Mouse (Mus musculus) midbrain, embryonic 13.5 days (tissue): ENCODE results near the gene Sox15. TPM values are rescaled to one million over a fixed set of nuclear protein-coding genes. Genes with fewer than 3 reads are reported as not detected.
"Not testable (repeated sequence)": the region's sequence is repeated elsewhere in the genome, so short reads cannot be mapped to it uniquely, and the experiment has no call there.

Source experiments
- ATAC-seq: fragments of 200-750 bp; cut with Nextera tagmentation; 2 replicates; pipeline ENCODE4 v1.8.0; 2017; ENCODE audit warnings: mild to moderate bottlenecking, moderate TSS enrichment, moderate library complexity
- H3K27ac ChIP-seq: fragments of 300-500 bp; sonication (generic); 2 replicates; pipeline ENCODE4 v1.5.1; 2015; ENCODE audit warnings: inconsistent platforms, mild to moderate bottlenecking, moderate library complexity
- H3K27me3 ChIP-seq: fragments of 300-500 bp; sonication (generic); 2 replicates; pipeline ENCODE4 v1.6.1; 2015; ENCODE audit warnings: mild to moderate bottlenecking, inconsistent platforms
- H3K36me3 ChIP-seq: fragments of 300-500 bp; sonication (generic); 2 replicates; pipeline ENCODE4 v1.6.1; 2015; ENCODE audit warnings: mild to moderate bottlenecking, inconsistent platforms
- H3K4me1 ChIP-seq: fragments of 300-500 bp; sonication (generic); replicated peaks from 2 replicates; pipeline ENCODE4 v1.6.1; 2015; ENCODE audit warnings: inconsistent platforms
- H3K4me2 ChIP-seq: fragments of 300-500 bp; sonication (generic); replicated peaks from 2 replicates; pipeline ENCODE4 v1.6.1; 2015; ENCODE audit warnings: moderate library complexity, mild to moderate bottlenecking, inconsistent platforms
- H3K4me3 ChIP-seq: fragments of 300-500 bp; sonication (generic); replicated peaks from 2 replicates; pipeline ENCODE4 v1.5.1; 2015; ENCODE audit warnings: mild to moderate bottlenecking, inconsistent platforms
- H3K9ac ChIP-seq: fragments of 300-500 bp; sonication (generic); replicated peaks from 2 replicates; pipeline ENCODE4 v1.6.1; 2015; ENCODE audit warnings: mild to moderate bottlenecking, inconsistent platforms
- H3K9me3 ChIP-seq: fragments of 300-500 bp; sonication (generic); 2 replicates; pipeline ENCODE4 v1.6.1; 2016; ENCODE audit warnings: mild to moderate bottlenecking, inconsistent platforms
- WGBS: fragments of 180-500 bp; shearing (Covaris S2); methylation state at CpG from one replicate; pipeline ENCODE4 v1.1.7; 2015; 5-methylcytosine and 5-hydroxymethylcytosine counted together
- polyA plus RNA-seq: library from polyadenylated mRNA; unstranded; fragments of >200 nt; fragmentation: Nextera tagmentation; extraction: Ambion mirVana; gene quantifications from 2 replicates; pipeline ENCODE4 v1.2.1, GENCODE M21; 2015

The Sox15 gene
- polyA plus RNA-seq, 1 experiment from 2014 or later, result 0.31 TPM

DNA sequence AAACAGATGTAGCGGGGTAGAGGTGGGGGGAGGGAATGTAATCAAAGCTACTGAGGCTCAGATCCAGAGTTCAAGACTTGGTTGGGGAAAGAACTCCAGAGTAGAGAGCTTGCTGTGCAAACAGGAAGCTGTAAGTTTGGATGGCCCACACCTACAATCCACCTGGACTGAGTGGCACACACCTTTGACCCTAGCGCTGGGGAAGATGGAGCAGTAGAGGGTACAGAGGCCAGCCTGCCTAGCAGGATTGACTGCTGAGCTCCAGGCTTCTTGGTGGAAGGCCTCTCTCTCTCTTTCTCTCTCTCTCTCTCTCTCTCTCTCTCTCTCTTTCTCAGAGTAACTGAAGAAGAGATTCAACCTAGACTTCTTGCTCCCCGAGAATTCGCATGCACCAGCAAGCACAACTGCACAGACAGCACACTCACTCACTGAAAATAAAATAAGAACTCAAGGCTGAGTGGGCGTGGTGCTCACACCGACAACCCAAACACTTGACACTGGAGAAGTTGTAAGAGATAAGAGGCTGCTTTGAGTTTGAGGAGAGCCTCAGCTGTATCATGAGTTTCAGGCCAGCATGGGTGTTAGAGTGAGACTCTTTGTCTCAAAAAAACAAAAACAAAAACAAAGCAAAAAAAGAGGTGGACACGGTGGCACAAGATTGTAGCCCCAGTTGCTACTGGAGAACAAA is 34.6 kb upstream of the Sox15 start:
- Histone ChIP-seq H3K27ac (no peak overlapping the region), H3K4me1 (peaks cover 18% of the 10 kb centered on the region), H3K27me3 (no peaks in the 10 kb centered on the region), H3K4me2 (no peak overlapping the region), H3K9me3 (no peaks in the 10 kb centered on the region), H3K9ac (no peak overlapping the region), H3K36me3 (no peaks in the 10 kb centered on the region), H3K4me3 (no peak overlapping the region)
- ATAC-seq, result no peak
- 80% methylated on average over 7 of the region's 7 CpGs for WGBS

DNA sequence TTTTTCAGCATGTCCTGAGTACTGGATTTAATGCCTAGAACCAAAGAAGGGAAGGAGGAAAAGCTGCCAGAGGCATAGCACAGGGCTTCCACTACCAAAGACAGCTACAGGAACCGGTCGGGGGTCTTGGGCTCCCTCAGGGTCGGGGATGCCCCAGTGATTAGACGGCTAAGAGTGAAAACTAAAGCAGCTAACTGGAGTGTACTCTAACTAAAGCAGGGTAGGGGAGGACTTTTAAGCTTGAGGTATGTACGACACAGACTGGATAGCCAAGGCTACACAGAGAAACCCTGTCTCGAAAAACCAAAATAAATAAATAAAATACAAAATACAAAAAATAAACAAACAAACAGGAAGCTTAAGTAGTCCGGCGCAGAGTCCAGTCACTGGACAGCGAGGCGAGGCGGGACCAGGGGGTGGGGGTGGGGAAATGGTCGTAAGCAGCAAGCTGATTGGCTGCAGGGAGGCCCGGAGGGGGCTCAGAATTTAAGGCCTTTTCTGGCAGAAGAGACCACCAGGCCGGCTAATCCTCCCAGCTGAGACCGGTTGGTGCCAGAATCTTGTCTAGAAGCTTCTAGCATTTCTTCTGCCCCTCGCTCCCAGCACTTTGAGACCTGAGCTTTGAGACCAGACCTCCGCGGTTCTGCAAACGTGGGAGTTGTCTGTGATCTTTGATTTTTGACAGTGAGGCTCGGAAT is 33.4 kb upstream of the Sox15 start, which contains the start of gene Sat2:
Gene Sat2, plus strand, starts transcription at position 454 of the 698 bp plus-strand sequence.
- H3K4me2 ChIP-seq, result peak within 1 kb of the TSS; percentile 72
- ATAC-seq, result peak; percentile 88
- H3K36me3 ChIP-seq, result no peaks in the 10 kb centered on the region
- peak within 1 kb of the TSS; percentile 81 for H3K27ac ChIP-seq
- no peaks in the 10 kb centered on the region for H3K9me3 ChIP-seq
- WGBS, result under 1% methylated on average over 20 of the region's 20 CpGs
- H3K9ac ChIP-seq, result peak within 1 kb of the TSS; percentile 73
- peak within 1 kb of the TSS; percentile 51 for H3K4me3 ChIP-seq
- H3K4me1 ChIP-seq, result peaks cover 18% of the 10 kb centered on the region
- H3K27me3 ChIP-seq, result no peaks in the 10 kb centered on the region

DNA sequence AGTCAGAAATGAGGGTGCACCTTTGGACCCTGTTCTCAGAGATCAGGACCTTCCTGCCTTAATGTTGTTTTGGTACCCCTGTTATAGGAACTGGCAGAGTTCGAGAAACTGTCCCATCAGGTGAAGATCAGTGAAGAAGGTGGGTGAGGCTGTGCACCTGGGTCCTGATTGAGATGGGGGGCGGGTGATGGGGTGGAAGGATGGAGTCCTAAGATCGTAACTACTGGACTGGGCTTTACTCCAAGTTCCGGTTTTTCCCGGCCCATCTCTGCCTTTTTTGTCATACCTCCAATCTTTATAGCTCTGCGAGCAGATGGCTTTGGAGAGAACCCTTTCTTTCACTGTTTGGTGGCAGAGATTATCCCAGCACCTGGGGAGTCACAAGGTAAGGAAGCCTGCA is 32.7 kb upstream of the Sox15 start:
- Histone ChIP-seq H3K36me3 (no peaks in the 10 kb centered on the region), H3K4me1 (peaks cover 18% of the 10 kb centered on the region), H3K27ac (peak overlapping the region; percentile 81), H3K4me3 (peak overlapping the region; percentile 51), H3K9me3 (no peaks in the 10 kb centered on the region), H3K27me3 (no peaks in the 10 kb centered on the region), H3K4me2 (peak overlapping the region; percentile 72), H3K9ac (peak overlapping the region; percentile 73)
- ATAC-seq, result peak; percentile 31
- 44% methylated on average over 6 of the region's 6 CpGs for WGBS

DNA sequence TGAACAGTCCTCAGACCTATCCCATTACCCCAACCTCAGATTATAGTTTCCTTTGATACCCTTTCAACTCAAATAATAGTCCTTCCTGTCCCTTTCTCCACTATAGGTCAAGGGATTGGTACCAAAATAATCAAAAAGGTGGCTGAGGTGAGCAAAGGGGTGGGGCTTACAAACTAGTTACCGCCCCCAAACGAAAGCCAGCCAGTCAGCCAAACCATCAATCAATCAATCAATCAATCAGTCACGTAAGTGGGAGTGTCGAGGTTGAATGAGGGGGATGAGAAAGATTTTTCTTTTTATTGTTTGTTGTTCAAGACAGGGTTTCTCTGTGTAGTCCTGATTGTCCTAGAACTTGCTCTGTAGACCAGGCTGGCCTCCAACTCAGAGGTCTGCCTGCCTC is 32.1 kb upstream of the Sox15 start:
- Histone ChIP-seq H3K36me3 (no peaks in the 10 kb centered on the region), H3K9ac (peak overlapping the region; percentile 73), H3K4me1 (peaks cover 18% of the 10 kb centered on the region), H3K4me3 (peak overlapping the region; percentile 51; the same call in 1 of the 2 replicates), H3K4me2 (peak overlapping the region; percentile 72), H3K27me3 (no peaks in the 10 kb centered on the region), H3K27ac (no peak overlapping the region), H3K9me3 (no peaks in the 10 kb centered on the region)
- ATAC-seq, result no peak
- 77% methylated on average over 4 of the region's 4 CpGs for WGBS

DNA sequence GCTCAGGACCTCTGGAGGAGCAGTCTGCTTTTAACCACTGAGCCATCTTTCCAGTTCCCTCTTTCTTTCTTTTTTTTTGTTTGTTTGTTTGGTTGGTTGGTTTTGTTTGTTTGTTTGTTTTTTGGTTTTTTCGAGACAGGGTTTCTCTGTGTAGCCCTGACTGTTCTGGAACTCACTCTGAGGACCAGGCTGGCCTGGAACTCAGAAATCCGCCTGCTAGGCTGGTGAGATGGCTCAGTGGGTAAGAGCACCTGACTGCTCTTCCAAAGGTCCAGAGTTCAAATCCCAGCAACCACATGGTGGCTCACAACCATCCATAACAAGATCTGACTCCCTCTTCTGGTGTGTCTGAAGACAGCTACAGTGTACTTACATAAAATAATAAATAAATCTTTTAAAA is 30.8 kb upstream of the Sox15 start:
- not testable (repeated sequence) for H3K4me3 ChIP-seq, ATAC-seq, H3K9me3 ChIP-seq, H3K27me3 ChIP-seq, H3K27ac ChIP-seq, H3K4me2 ChIP-seq, H3K36me3 ChIP-seq, H3K9ac ChIP-seq
- peaks cover 18% of the 10 kb centered on the region for H3K4me1 ChIP-seq
- WGBS, result 89% methylated on average over 2 of the region's 2 CpGs

DNA sequence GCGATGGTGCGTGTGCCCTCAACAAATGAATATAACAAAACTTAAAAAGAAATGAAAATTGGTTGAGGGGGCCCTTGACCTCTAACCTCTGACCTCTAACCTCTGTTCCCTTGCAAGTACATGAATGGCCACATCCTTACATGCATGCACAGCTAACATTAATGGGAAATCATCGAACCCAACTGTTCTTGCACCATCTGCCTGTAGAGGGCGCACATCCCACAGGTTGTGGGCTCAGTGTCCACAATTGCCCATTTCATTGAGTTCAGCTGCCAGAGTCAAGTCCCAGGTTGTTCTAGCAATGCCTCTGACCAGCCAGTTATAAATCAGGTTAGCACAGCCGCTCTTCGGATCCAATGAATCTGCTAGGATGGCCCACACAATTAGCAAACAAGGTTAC is 26.8 kb upstream of the Sox15 start:
- no peak for ATAC-seq
- Histone ChIP-seq H3K27me3 (no peaks in the 10 kb centered on the region), H3K4me1 (peaks cover 6% of the 10 kb centered on the region; the same call in 1 of the 2 replicates), H3K36me3 (no peaks in the 10 kb centered on the region), H3K27ac (no peak overlapping the region), H3K9ac (no peak overlapping the region), H3K4me3 (no peak overlapping the region), H3K4me2 (no peak overlapping the region), H3K9me3 (no peaks in the 10 kb centered on the region)
- 37% methylated on average over 6 of the region's 6 CpGs for WGBS

DNA sequence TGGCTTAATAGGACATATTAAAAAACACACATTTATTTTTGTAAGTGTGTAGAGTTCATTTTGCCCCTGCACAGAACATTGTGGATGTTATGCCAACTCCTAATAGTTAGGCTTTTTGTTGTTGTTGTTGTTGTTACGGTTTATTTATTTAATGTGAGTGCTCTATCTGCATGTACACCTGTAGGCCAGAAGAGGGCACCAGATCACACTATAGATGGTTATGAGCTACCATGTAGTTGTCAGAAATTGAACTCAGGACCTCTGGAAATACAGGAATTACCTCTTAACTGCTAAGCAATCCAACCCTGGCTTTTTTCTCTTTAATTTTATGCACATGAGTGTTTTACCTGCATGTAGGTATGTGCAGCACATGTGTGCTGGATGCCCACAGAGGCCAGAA is 25.3 kb upstream of the Sox15 start:
- H3K27me3 ChIP-seq, result no peaks in the 10 kb centered on the region
- H3K4me2 ChIP-seq, result no peak overlapping the region
- no peak for ATAC-seq
- no peak overlapping the region for H3K27ac ChIP-seq
- peaks cover 17% of the 10 kb centered on the region for H3K4me1 ChIP-seq
- H3K9me3 ChIP-seq, result no peaks in the 10 kb centered on the region
- no peak overlapping the region for H3K9ac ChIP-seq
- H3K36me3 ChIP-seq, result no peaks in the 10 kb centered on the region
- H3K4me3 ChIP-seq, result no peak overlapping the region
- 63% methylated on average over 1 of the region's 1 CpGs for WGBS

DNA sequence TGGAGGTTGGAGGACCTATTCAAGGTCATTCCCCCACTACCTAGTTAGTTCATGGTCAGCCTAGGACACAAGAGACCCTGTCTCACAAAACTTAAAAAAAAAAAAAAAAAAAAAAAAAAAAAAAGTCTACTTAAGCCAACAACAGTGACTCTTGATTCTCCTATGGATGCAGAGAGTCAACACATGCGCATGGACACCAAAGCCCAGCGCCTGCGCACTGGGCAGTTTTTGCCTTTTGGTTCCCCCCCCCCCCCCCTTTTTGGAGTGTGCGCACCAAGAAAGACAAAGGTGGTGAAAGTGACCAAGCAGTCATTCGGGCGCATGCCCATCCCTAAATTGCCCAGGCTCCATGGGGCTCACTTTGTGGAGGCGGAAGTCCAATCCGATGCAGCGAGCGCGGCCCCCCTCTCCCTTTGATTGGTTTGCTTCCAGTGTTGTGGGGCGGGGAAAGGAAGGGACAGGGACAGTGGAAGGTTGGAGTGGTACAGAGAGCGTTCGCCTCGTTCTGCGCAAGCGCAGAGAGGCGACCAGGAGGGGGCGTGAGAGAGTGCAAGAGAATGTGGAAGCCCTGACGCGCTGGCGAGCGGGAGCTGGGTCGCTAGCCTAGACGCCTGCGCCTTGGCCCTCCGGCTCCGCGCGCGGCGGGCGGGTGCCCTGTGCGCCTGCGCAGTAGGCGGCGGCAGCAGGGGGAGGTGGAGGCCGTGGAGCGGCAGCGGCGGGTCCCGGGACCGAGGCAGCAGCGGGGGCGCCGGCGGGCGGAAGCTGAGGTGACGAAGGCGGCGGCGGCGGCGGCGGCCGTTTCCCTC is 22.6 kb upstream of the Sox15 start, which contains the start of gene Fxr2:
Gene Fxr2, plus strand, starts transcription at position 707 of the 806 bp plus-strand sequence.
- under 1% methylated on average over 31 of the region's 56 CpGs for WGBS
- peak; percentile 99 for ATAC-seq

DNA sequence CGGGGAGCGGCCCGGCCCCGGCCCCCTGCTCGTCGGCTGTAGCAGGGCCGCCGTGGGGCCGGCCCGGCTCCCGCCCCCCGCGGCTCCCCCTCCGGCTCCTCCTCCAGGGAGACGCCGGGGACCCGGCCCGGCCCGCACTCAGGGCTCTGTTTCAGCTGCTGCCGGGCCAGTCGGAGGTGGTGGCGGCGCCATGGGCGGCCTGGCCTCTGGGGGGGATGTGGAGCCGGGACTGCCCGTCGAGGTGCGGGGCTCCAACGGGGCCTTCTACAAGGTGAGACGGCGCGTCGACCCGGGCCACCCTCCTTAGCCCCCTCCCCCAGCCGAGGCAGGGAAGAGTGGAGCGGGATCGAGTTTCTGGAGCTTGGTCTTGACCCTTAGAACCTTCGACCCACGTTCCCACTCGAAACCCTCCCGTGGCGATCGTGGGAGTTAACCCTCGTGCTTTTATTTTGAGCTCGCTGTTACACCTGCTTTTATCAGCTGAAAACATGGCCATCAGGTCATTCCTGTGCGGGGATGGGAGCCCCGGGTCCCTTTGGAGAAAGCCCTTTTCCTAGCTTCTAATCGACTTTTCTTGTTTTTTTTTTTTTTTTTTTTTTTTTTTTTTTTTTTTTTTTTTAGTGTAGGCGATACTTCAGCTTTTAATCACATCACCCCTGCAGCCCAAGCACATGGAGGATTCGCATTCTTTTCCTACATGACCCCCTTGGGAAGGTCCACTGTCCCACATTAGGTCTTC is 21.8 kb upstream of the Sox15 start:
- Histone ChIP-seq H3K4me3 (peak overlapping the region; percentile 99), H3K9ac (peak overlapping the region; percentile 99), H3K4me2 (peak overlapping the region; percentile 86), H3K4me1 (peaks cover 38% of the 10 kb centered on the region), H3K27me3 (no peaks in the 10 kb centered on the region), H3K27ac (peak overlapping the region; percentile 96), H3K36me3 (peaks cover 7% of the 10 kb centered on the region), H3K9me3 (no peaks in the 10 kb centered on the region)
- WGBS, result under 1% methylated on average over 50 of the region's 50 CpGs
- peak; percentile 68 for ATAC-seq

More for the DNA sequence above, 22.6 kb upstream of the Sox15 start, which contains the start of gene Fxr2:
- peaks cover 38% of the 10 kb centered on the region for H3K4me1 ChIP-seq
- no peaks in the 10 kb centered on the region for H3K27me3 ChIP-seq
- H3K36me3 ChIP-seq, result peaks cover 4% of the 10 kb centered on the region
- H3K4me3 ChIP-seq, result peak within 1 kb of the TSS; percentile 99
- H3K9me3 ChIP-seq, result no peaks in the 10 kb centered on the region
- H3K9ac ChIP-seq, result peak within 1 kb of the TSS; percentile 99
- peak within 1 kb of the TSS; percentile 96 for H3K27ac ChIP-seq
- peak within 1 kb of the TSS; percentile 86 for H3K4me2 ChIP-seq

DNA sequence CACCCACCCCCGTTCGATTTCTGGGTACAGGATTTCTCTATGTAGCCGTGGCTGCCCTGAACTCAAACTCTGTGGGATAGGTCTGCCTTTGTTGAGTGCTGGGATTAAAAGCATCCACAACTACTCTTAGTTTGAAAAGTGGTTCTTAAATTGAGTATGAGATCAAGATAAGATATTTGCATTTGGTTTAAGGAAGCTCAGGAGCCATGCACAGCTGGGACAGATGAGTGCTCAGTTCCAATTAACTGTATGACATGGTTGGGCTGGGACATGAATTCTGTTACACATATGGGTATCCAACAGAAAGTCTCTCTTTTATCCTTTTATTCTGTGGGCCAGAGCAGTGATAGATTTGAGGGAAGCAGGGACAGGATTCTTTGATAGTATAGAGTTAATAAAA is 19.6 kb upstream of the Sox15 start:
- H3K27ac ChIP-seq, result no peak overlapping the region
- no peak overlapping the region for H3K9ac ChIP-seq
- H3K4me1 ChIP-seq, result peaks cover 38% of the 10 kb centered on the region
- no peak for ATAC-seq
- H3K27me3 ChIP-seq, result no peaks in the 10 kb centered on the region
- no peaks in the 10 kb centered on the region for H3K9me3 ChIP-seq
- peaks cover 21% of the 10 kb centered on the region for H3K36me3 ChIP-seq
- H3K4me3 ChIP-seq, result peak overlapping the region; percentile 99; the same call in 1 of the 2 replicates
- H3K4me2 ChIP-seq, result 0 out of 2 replicates have a peak overlapping the region, but pooled peaks have one; percentile 21
- 88% methylated on average over 3 of the region's 3 CpGs for WGBS

DNA sequence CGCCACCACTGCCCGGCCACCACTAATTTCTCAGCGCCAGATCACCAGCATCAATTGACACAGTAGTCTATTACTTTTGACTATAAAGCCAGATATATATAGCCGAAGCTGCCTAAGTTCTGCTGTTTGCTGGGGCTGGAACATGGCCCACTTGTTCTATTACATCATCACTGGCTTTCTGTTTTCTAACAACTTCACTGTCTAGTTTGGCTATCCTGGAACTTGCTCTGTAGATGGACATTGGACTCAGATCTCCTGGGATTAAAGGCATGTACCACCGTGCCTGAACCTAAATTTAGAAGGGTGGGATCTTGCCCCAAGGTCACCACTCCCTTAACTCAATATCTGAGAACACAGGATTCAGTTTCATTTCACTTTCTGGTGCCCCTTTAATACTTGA is 9.3 kb upstream of the Sox15 start:
- Histone ChIP-seq H3K27ac (no peak overlapping the region), H3K9me3 (no peaks in the 10 kb centered on the region), H3K4me1 (no peaks in the 10 kb centered on the region), H3K36me3 (peaks cover 96% of the 10 kb centered on the region), H3K4me3 (no peak overlapping the region), H3K27me3 (no peaks in the 10 kb centered on the region), H3K9ac (no peak overlapping the region), H3K4me2 (no peak overlapping the region)
- WGBS, result 97% methylated on average over 5 of the region's 5 CpGs
- no peak for ATAC-seq
